Mouse (Mus musculus): ENCODE results near the gene Erich6. TPM values are rescaled to one million over a fixed set of nuclear protein-coding genes. Genes with fewer than 3 reads are reported as not detected.

Gene Erich6
- polyA plus RNA-seq, 1 experiment: not detected

DNA sequence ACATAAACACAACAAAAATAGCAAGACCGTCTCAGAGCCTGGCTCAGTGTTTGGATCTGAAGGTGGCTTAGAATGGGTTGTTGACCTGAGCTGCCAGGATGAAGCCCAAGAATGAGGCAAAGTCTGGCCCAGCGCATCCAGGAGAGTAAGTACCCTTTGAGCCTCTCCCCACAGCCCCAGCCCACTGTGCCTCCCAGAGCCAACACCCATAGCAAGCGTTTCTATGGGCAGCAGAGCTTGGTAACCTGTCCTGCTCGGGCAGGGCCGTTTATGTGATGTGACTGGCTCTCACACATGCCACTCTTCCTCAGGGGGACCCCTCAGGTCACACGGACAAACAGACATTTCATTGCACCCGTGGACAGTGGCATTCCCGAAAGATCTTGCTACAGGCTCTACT, 41.4 kb upstream of the Erich6 start:
- no peak overlapping the region for H3K4me3 ChIP-seq (ENCODE audit: insufficient read depth, low read length)
- H3K27ac ChIP-seq (ENCODE audit: insufficient read depth, low read depth, low read length): no peak overlapping the region
- H3K4me1 ChIP-seq (ENCODE audit: control insufficient read depth, insufficient read depth, low read length): peaks cover 7% of the 10 kb centered on the region
- TF ChIP-seq POLR2A (IDR thresholded peaks at IDR 0.05; ENCODE audit: borderline replicate concordance, low read depth, low read length): no peak
- no peak for TF ChIP-seq CTCF (IDR thresholded peaks at IDR 0.05; ENCODE audit: low read depth, low read length)

GRCm38 (mm10) chr3:58677615-58678014, 40.6 kb upstream of the Erich6 start:
- Histone ChIP-seq H3K4me1 (ENCODE audit: control insufficient read depth, insufficient read depth, low read length) (peaks cover 13% of the 10 kb centered on the region), H3K27ac (ENCODE audit: insufficient read depth, low read depth, low read length) (no peak overlapping the region), H3K4me3 (ENCODE audit: insufficient read depth, low read length) (no peak overlapping the region)
- no peak for TF ChIP-seq CTCF (IDR thresholded peaks at IDR 0.05; ENCODE audit: low read depth, low read length)
- TF ChIP-seq POLR2A (IDR thresholded peaks at IDR 0.05; ENCODE audit: borderline replicate concordance, low read depth, low read length): no peak

- Histone ChIP-seq H3K4me1 (ENCODE audit: control insufficient read depth, insufficient read depth, low read length) (peaks cover 23% of the 10 kb centered on the region), H3K4me3 (ENCODE audit: insufficient read depth, low read length) (no peak overlapping the region), H3K27ac (ENCODE audit: insufficient read depth, low read depth, low read length) (no peak overlapping the region)
- TF ChIP-seq CTCF (IDR thresholded peaks at IDR 0.05; ENCODE audit: low read depth, low read length): no peak
- TF ChIP-seq POLR2A (IDR thresholded peaks at IDR 0.05; ENCODE audit: borderline replicate concordance, low read depth, low read length): no peak
Observed at GRCm38 (mm10) chr3:58673295-58673694, 36.3 kb upstream of the Erich6 start.

DNA sequence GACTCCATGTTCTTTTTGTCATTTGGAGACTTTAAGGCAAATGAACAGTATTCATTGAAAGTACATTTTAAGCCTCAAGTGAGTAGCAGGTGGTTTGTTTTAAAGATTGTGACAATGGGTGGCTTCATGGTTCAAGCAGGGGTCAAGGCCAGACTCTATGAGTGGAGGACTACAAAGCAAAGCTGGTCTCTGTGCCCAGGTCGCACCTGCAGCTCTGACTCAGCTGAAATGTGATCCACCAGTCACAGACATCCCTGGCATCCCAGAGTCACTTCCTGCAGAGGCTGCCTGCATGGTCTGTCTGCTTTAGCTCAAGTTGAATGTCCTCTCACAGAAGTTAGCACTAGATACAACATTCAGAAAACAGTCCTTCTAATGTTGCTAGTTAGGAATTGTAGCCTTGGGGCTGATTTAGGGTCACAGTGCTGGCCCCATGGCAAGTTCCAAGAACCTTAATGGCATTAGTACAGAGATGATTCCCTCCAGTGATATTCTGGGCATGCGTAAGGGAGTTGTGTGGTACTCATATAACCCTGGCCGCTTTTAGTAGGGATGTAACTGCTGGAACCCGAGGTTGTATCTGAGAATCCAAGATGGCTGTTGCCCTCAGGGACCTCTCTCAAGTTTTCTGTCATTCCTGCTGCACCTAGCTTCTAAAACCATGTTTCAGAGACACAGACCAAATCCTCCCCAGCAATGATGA, 35.6 kb upstream of the Erich6 start:
- no peak overlapping the region for H3K4me3 ChIP-seq (ENCODE audit: insufficient read depth, low read length)
- peak overlapping the region; percentile 29 for H3K27ac ChIP-seq (ENCODE audit: insufficient read depth, low read depth, low read length)
- no peak for TF ChIP-seq CTCF (IDR thresholded peaks at IDR 0.05; ENCODE audit: low read depth, low read length)
- peaks cover 23% of the 10 kb centered on the region for H3K4me1 ChIP-seq (ENCODE audit: control insufficient read depth, insufficient read depth, low read length)

DNA sequence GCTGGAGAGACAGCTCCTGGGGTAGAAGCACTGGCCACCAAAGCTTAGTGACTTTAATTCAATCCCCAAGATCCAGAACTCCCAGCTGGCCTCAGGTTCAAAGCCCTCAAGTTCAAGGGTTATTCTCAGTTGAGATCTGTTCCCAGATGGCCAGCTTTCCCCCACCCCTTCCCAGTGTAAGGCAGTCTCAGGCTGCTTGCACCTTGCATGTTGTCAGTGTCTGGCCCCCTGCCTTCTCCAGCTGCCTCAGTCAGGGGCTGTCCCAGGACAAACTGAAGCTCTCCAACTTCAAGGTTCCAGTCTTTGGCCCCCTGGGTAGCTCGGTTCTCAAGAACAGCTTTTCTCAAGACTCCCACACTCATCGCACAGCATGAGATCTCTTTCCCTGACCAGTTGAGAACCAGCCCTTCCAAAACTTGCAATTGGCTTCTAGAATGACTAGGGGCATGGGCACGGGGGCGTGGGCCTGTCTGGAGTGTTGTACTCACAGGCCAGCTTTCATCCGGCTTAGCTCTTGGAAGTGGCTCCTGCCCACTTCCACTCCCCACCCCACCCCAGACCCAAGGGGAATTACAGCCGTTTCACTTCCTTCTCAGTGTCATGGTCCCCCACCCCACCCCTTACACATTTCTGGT, 34.7 kb upstream of the Erich6 start:
- Histone ChIP-seq H3K4me1 (ENCODE audit: control insufficient read depth, insufficient read depth, low read length) (peaks cover 23% of the 10 kb centered on the region), H3K27ac (ENCODE audit: insufficient read depth, low read depth, low read length) (peak overlapping the region; percentile 31), H3K4me3 (ENCODE audit: insufficient read depth, low read length) (no peak overlapping the region)
- TF ChIP-seq CTCF (IDR thresholded peaks at IDR 0.05; ENCODE audit: low read depth, low read length) (no peak), POLR2A (IDR thresholded peaks at IDR 0.05; ENCODE audit: borderline replicate concordance, low read depth, low read length) (no peak)

DNA sequence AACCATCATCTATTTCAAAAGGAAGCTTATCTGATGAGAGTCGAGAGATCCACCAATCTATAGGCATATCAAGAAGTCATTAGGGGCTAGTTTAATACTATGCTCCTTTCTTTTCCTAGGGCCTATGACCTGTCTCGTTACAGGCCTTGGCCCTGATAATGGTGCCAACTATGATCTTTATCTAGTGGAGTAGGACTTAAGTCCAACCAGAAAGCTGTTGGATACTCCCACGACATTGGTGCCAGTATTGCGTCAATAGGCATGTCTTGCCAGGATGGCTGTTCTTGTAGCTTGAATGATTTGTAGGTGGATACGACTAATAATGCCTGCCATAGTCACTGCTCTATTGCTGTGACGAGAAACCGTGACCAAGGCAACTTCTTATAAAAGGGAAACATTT, 27.0 kb upstream of the Erich6 start:
- H3K27ac ChIP-seq (ENCODE audit: insufficient read depth, low read depth, low read length): no peak overlapping the region
- no peak overlapping the region for H3K4me3 ChIP-seq (ENCODE audit: insufficient read depth, low read length)
- no peaks in the 10 kb centered on the region for H3K4me1 ChIP-seq (ENCODE audit: control insufficient read depth, insufficient read depth, low read length)
- TF ChIP-seq CTCF (IDR thresholded peaks at IDR 0.05; ENCODE audit: low read depth, low read length): no peak
- no peak for TF ChIP-seq POLR2A (IDR thresholded peaks at IDR 0.05; ENCODE audit: borderline replicate concordance, low read depth, low read length)

- no peak overlapping the region for H3K4me3 ChIP-seq (ENCODE audit: insufficient read depth, low read length)
- H3K4me1 ChIP-seq (ENCODE audit: control insufficient read depth, insufficient read depth, low read length): no peaks in the 10 kb centered on the region
- no peak for TF ChIP-seq CTCF (IDR thresholded peaks at IDR 0.05; ENCODE audit: low read depth, low read length)
- no peak for TF ChIP-seq POLR2A (IDR thresholded peaks at IDR 0.05; ENCODE audit: borderline replicate concordance, low read depth, low read length)
- H3K27ac ChIP-seq (ENCODE audit: insufficient read depth, low read depth, low read length): no peak overlapping the region
Observed at GRCm38 (mm10) chr3:58660636-58661035, 23.6 kb upstream of the Erich6 start.

DNA sequence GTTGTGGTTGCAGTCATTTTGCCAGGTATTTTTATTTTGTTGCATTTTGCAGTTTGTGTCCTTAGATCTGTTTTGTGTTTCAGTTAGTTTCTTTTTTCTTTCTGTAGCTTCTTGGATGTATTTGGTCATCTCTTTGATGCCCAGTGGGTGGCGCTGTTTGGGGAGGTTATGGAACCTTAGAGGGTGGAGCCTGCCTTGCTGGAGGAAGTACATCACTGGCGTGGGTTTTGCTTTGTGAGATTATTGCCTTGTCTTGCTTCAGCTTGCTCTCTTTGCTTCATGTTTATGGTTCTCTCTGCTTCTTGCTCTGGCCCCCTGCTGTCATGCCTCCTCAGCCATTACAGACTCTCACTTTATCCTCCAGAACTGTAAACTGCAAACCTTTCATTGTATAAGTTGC, 20.3 kb upstream of the Erich6 start:
- H3K4me1 ChIP-seq (ENCODE audit: control insufficient read depth, insufficient read depth, low read length): no peaks in the 10 kb centered on the region
- no peak overlapping the region for H3K27ac ChIP-seq (ENCODE audit: insufficient read depth, low read depth, low read length)
- TF ChIP-seq POLR2A (IDR thresholded peaks at IDR 0.05; ENCODE audit: borderline replicate concordance, low read depth, low read length): no peak
- TF ChIP-seq CTCF (IDR thresholded peaks at IDR 0.05; ENCODE audit: low read depth, low read length): peak; percentile 75
- no peak overlapping the region for H3K4me3 ChIP-seq (ENCODE audit: insufficient read depth, low read length)

DNA sequence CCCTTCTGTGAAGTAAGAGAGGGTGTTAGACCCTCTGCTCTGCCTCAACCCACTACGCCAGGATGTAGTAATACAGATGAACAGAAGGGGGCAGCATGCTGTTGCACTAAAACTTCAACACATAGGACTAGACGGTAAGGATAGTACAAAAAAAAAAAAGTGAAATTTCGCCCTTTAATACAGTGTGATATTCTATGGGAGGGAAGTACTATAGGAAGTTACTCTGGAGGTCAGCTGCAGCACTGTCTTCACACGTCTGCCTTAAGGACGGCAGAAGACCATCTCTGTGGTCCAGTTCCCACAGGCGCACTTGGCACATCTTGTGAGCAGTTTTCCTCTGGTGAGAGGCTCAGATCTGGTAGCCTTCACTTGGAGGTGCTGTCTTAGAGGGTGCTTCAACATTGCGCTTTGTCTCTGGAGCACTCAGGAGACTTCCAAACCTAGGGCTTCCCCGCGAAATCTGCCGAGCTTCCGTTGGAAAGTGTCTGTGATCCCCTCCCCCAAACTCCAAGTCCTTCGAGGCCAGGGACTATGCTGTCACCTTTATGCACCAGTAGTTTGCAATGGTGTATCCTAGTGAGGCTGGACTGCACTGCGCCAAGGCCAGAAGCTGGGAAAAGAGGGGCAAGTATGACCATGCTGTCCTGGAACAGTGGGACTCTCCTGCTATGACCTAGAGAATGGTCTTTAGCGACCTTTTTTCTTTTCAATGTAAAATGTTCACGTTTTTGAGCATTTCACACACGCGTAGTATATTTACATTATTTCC, 18.5 kb upstream of the Erich6 start:
- TF ChIP-seq CTCF (IDR thresholded peaks at IDR 0.05; ENCODE audit: low read depth, low read length) (no peak), POLR2A (IDR thresholded peaks at IDR 0.05; ENCODE audit: borderline replicate concordance, low read depth, low read length) (no peak)
- Histone ChIP-seq H3K4me3 (ENCODE audit: insufficient read depth, low read length) (no peak overlapping the region), H3K27ac (ENCODE audit: insufficient read depth, low read depth, low read length) (no peak overlapping the region), H3K4me1 (ENCODE audit: control insufficient read depth, insufficient read depth, low read length) (no peaks in the 10 kb centered on the region)

- Histone ChIP-seq H3K27ac (ENCODE audit: insufficient read depth, low read depth, low read length) (no peak overlapping the region), H3K4me1 (ENCODE audit: control insufficient read depth, insufficient read depth, low read length) (no peaks in the 10 kb centered on the region), H3K4me3 (ENCODE audit: insufficient read depth, low read length) (no peak overlapping the region)
- TF ChIP-seq POLR2A (IDR thresholded peaks at IDR 0.05; ENCODE audit: borderline replicate concordance, low read depth, low read length): no peak
- no peak for TF ChIP-seq CTCF (IDR thresholded peaks at IDR 0.05; ENCODE audit: low read depth, low read length)
Observed at GRCm38 (mm10) chr3:58653907-58654306, 16.9 kb upstream of the Erich6 start.
